Mouse (Mus musculus): ENCODE measurements at regions not wholly inside any gene's neighbourhood (a gene's known extent, or its start where the extent isn't known, plus 50 kb on each side); places are given as distances from the start of the nearest gene placed in this dataset.

DNA sequence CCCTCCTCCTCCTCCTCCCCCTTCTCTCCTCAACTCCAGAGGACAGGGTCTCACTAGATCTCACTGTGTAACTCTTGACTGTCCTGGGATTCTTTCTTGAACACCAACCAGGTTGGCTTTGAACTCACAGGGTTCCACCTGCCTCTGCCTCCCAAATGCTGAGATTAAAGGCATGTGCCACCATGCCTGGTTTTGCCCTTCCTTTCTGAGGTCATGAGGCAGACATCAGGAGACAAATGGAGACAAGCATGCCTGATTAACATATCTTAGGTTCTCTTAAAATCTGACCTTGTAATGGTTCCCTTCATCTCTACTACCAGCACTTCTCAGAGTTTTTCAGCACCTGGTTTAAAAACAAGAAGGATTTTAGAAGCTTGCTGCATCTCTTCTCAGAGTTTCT, 143.5 kb downstream of the Gm10260 start:
- no peak for DNase-seq (ENCODE audit: low spot score in 2 of 2)

DNA sequence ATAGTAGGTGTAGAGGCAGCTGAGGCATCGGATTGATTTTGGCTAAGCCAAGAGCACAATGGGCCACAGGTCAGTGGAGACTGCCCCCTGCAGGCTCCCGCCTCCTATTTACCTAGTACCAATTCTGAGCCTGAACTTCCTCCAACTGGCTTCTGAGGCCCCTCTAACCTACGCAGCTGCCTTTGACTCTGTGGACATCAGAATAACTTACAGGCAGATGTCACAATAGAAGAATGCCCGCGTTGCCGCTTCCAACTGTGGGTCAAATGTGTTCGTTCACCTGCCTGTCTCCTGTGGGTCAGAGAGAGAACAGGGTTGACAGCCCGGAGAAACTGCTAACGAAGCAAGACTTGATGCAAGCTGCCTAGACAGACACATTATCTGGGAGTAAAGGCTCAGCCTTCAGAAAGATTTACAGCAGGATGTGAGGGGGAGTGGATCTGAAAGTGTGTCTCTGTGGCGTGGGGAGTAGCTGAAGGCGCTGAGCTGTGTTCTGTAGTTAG, 153.2 kb downstream of the Gm10260 start:
- DNase-seq (ENCODE audit: low spot score in 2 of 2): no peak

DNA sequence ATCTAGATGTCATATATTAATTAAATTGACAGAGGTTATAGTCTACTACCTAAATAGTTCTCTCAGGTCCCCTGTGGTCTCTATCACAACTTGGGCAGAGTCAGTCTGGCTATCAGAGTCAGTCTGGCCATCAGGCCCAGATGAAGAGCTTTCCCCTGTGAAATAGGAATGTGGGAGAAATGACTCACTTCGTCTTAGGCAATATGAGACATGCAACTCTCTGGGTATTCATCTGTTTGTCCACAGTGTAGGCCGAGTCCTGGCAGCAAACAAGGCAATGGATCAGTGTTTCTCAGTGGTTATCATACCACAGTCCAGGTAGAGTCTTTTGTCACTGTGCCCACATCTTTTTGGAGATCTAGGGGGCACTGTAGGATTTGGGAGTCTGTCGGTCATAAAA, 156.0 kb downstream of the Gm10260 start:
- DNase-seq (ENCODE audit: low spot score in 2 of 2): no peak

DNA sequence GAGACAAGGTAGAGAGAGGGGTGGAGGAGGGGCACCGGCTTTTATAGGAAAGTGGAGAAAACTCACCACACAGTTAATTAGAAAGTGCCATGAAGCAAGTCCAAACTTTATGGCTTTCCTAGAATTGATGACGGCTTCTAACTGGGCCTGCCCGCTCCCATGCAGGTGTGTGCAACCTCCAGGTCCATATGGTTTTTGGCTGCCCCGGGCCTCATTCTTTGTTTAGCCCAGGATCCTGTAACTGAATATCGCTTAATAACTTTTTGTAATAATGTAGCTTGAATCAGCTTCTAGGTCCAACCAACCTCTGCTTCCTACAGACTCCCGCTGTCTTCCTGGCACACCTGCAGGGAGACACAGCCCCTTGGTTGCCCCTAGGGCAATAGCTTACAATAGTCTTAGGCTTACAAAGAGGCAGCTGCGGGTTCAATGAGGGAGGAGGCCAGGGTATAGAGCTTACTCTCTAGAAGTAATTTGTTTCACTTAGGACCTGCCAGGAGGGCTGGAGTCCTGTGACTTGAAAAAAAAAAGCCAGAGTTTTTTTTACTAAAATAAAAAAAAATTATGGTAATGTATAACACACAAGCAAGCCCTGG, 159.2 kb downstream of the Gm10260 start:
- DNase-seq (ENCODE audit: low spot score in 2 of 2): no peak

DNA sequence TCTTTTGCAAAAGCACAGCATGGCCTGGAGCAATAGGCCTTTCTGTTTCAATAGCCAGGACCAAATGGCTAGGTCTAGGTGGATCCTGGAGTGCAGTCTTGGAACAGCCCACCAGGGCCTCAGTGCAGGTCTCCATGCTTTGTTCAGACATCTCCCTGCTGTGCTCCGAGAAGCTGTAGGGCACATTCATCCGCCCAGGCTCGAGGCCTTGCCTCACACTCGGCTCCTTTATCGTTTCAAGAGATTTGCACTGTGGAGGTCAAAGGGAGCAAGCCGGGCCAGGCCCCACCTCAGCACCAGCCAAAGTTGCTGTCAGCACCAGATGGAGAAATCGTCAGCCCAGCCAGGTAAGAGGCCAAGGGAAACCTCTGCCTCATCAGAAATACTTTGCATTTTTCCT, 160.3 kb downstream of the Gm10260 start:
- no peak for DNase-seq (ENCODE audit: low spot score in 2 of 2)

DNA sequence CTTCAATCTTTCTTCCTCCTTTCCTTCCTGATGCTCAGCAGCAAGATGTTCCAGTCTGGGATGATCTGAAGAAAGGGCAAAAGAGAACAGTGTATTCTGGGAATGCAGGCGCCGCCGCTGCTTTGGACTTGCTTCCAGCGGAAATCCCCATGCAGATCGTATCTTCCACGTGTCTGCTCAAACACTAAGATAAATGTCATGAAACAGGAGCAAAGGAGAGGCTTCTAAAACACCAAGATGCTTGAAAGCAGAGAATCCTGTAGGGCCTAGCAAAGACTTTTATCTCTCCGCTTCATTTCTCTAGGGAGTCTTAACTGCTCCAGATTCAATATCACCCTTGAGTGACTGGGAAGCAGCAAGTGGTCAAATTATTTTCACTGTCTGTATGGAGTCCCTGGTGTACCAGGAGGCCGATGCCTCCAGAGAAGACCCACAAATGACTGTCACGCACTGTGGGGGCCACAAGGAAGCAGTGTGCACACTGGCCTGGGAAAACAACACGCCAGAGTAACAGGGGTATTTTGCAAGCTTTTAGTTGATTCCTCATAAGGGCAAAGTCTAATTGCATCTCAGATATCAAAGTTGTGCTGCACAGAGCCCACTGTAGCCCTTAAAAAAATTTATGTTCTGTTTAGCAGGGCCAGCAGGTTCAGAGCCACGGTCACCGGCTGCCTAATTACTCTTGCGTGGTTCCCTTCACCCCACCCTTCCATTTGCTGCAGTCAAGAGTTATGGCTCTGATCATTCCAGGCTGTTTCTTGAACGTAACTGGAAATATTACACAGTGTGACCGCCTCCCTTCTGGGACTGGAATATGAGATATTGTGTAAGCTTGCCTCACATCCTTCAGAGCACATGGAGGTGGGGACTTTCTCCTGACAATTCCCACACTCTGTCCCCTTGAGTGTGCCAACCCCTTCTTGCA, 161.7 kb downstream of the Gm10260 start:
- DNase-seq (ENCODE audit: low spot score in 2 of 2): no peak

DNA sequence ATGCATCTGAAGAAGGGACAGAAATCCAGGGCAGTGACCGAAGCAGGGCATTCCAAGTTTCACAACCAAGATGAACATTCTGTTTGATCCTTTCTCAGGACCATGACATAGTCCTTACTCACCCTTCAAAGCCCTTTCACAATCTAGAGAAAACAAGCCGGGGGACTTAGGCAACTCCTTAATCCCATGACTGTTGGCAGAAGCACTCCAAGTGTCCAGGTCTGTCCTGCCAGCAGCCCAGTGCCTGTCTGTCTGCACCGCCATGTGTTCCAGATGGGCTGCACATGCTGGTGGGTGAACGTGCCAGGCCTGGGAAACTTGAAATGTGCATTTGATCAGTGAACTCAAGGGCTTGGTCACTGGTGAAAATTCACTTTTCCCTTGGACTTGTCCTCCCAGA, 165.6 kb downstream of the Gm10260 start:
- DNase-seq (ENCODE audit: low spot score in 2 of 2): no peak

DNA sequence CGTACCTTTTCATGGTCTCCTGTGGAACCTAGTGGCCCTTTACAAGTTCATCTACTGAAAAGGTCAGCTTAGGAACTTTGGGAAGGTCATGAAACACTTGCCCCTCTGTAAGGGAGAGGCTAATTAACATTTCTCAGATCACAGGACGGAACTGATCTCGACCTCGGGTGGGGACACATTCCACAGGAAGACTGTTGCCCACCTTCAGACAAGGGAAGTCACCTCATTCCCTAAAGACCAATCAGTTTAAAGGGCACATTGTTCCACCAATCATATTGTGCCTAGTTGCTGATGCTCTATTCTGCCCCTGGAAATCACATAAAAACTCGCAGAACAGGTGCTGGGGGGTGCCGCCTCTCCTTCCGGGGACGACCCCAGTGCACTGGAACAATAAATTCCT, 170.8 kb downstream of the Gm10260 start:
- DNase-seq (ENCODE audit: low spot score in 2 of 2): no peak

DNA sequence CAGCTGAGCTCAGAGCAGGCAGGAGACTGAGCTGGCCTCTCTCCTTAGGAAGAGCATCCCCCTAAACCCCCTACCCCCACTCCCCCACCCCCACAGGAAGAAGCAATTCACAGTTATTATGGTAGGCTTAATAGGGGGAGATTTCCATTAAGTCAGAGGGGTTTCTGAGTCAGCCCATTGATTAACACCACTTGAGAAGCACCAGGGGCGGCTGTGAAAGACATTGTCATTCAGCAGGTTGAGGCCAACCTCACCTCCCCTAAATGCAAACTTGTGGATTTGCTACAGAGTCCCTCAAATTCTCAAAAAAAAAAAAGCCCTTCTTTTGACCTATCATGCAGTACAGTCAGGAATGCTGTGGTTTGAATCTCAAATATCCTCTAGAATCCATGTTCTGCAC, 172.3 kb downstream of the Gm10260 start:
- no peak for DNase-seq (ENCODE audit: low spot score in 2 of 2)

DNA sequence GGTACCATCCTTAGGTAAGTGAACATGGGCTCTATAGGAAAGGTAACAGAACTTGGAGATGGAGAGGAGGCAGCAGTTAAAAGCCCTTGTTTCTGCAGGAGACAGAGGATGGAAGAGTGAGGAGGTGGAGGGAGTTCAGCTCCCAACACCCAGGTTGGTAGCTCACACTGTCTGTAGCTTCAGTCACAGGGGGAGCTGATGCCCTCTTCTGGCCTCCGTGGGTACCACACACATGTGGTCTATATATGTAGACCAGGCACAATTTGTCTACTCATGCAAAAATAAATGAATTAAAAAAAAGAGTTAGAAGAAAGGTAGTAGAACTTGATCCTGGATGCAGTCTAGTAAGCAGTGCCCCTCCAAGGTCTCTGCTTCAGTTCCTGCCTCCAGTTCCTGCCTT, 173.3 kb downstream of the Gm10260 start:
- no peak for DNase-seq (ENCODE audit: low spot score in 2 of 2)

DNA sequence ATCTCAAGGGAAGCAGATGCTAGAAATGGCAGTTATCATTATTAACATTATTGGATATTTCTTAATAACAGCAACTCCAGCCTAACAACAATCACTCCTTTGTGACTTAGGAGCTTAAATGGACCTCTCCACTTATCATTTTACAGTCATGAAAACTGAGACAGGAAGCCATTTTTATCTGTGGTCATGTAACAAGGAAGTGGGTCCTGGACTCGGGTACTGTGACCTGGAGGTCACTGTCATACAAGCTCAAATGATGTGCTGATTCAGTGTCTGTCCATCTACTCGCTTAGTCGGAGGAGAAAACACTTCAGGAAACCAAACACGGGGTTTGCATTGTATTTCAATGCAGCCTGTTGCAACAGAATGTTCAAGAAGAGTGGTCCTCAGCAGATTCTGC, 176.4 kb downstream of the Gm10260 start:
- DNase-seq (ENCODE audit: low spot score in 2 of 2): no peak

DNA sequence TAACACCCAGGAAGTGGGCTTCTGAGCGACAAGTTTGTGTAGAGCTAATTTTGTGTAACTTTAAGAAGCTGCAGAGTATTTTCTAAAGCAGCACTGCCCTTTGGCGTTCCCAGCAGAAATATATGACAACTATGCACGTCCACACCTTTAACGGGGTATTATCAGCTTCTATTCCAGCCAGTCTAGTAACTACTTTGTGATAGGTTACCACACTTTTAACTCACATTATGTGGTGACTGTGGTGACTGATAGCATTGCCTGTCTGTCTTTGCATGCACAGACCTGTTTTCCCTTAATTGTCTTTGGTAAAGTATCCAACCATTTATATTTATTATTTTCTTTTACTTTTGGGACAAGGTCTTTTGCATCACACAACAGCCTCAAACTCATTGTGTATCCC, 179.1 kb downstream of the Gm10260 start:
- no peak for DNase-seq (ENCODE audit: low spot score in 2 of 2)

DNA sequence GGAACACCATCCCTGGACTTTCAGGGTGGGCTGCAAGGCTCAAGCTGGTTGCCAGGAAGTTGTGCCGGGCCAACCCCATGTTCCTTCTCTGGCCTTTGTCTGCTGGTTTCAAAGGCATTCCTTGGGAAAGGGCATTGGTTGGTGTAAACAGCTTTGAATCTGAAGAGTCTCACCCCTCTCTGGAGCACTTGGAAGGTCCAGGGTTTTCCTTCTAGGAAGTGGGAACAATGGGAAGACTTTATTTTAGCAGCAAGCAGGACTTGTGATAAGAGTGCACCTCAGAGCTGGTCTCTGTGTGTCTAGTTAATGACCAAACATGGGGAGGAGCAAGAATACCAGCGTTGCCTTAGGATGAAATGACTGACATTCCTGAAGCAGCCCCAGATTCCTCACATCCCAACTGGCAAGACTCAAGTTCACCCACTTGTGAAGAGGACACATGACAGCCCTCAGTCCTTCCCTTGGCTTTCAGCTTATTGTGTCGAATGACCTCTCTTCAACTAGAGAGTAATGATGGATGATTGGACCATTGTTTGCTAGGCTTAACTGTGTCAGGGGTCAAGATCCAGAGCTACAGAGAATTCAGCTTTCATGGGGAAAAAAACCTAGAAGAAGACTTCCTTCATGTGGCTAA, 180.1 kb downstream of the Gm10260 start:
- no peak for DNase-seq (ENCODE audit: low spot score in 2 of 2)

DNA sequence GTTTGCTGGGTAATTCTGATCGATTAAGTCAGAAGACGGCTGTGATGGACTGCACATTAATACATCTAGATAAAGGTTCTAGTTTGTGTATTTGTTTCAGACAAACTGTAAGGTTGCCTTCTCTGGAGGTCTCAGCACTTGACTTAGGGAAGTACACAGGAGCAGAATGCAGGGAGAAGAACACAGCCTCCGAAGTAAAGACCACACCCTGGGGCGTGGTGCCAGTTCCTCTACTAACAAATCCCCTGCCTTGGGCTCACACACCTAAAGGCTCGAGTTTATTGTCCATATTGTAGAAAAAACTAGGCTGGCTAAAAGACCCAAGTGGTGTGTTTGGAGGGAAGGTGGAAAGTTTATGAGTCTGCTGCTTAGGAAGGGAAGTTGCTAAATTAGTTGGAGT, 181.8 kb downstream of the Gm10260 start:
- DNase-seq (ENCODE audit: low spot score in 2 of 2): no peak

DNA sequence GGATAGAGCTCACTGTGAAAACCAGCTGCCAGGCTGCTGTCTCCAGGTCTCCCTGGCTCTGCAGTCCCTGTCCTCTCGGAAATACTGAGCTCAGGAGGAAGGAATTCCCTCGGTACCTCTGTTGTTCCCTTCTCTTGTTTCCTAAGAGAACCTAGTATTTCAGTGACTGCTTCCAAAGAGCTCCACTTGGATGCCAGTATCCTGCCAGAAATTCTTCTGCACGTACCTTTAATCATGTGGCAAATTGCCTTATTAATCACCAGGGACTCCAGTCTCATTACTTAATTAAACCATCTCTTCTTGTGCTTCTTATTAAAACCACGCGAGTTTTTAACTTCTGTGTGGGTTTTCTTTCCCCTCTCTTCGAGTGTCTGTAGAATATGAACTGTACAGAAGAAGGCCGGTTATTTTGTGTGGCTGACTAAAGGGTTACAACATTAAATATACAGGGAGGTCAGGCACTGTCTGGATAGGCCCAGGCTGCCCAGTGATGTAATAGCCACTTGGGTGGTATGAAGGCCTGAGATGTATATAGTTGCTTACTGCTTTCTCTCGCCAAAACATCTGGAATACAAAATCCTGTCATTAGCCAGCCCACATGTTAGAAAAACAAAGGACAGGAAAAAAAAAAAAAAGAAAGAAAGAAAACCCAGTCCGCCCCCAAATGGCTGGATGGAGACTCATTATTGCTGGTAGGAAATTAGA, 183.2 kb downstream of the Gm10260 start:
- no peak for DNase-seq (ENCODE audit: low spot score in 2 of 2)

DNA sequence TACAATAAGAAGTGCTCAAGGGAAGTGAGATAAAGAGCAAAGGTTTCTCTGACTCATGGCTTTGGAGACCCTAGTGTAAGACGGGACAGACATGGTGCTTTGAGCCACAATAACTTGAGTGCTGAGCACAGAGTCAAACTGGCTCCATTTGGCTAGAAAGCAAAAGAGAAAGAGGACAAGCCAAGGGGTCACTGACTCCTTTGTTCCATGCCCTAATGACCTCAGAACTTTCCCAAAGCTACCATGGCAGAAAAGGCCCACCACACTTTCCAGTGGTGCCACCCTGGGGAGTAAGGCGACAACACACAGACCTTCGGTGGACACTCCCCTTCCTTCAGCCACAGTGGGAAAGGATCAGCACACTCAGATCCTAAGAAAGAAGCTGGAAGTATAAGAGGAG, 186.8 kb downstream of the Gm10260 start:
- DNase-seq (ENCODE audit: low spot score in 2 of 2): no peak

DNA sequence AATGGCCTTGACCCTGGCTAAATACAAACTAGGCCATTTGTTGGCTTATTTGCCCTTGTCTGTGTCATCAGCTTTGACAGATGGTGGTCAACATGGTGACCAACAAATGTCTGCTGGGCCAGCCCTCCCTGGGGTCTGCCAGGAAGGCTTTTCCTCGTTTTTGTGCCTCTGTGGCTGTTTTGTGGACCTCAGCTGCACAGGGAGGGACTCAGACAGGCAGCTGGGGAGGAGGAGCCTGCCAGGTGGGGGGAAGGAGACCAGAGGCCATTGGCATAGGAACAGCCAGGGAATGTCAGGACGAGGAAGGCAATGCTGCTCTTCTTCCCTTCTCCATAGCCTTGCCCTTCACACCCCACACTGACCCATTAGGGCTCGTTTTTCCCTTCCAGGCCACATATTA, 188.1 kb downstream of the Gm10260 start:
- DNase-seq (ENCODE audit: low spot score in 2 of 2): no peak

DNA sequence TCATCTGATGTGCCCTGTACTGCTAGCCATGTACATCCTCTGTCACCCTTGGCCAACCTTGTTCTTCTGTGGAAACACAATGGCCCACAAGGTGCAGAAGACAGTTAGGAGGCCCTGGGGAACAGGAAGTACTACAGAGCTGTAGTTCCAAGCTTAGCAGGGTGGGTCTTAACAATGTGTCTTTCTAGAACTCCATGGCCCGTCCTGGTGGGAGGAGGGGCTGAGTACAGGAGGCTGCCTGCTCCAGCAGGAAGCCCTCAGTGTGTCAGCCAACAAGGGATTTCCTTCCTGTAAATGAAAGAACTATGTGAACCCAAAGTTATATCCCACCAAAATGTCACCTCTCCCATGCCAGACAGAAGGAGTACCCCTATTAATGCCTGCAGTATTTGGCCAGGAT, 190.4 kb downstream of the Gm10260 start:
- no peak for DNase-seq (ENCODE audit: low spot score in 2 of 2)

DNA sequence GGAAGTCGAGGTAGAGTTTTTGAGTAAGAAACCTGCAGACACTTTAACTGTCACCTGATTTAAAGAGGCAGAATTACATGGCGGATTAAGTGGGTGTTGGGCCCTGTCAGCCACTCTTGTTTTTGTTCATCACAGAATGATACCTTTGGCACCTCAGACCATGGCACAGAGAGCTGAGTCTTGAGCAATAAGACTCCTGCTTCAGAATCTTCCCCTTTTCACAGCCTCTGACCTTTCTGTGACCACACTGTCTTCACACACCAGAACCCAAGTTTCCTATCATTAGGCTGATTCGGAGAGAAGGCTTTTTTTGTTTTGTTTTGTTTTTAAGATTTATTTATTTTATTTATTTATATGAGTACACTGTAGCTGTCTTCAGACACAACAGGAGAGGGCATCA, 192.8 kb downstream of the Gm10260 start:
- DNase-seq (ENCODE audit: low spot score in 2 of 2): no peak

DNA sequence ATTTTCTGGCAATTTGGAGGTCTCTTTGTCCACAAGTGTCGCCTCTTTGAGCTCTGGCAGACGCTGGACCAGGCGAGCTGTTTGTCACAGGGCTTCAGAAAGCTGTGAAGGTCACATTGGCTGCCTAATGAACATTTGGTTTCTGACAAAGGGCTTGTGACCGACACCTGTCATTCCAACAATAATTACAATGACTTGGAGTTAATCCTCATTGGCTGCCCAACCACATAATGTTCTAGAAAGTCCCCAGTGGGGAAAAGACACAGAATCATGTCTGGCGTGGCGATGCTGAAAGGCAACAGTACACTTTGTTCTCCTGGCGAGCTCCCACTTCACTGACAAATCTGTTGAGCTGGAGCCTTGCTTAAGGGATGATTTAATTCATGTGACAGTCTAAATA, 194.4 kb downstream of the Gm10260 start:
- DNase-seq (ENCODE audit: low spot score in 2 of 2): no peak

DNA sequence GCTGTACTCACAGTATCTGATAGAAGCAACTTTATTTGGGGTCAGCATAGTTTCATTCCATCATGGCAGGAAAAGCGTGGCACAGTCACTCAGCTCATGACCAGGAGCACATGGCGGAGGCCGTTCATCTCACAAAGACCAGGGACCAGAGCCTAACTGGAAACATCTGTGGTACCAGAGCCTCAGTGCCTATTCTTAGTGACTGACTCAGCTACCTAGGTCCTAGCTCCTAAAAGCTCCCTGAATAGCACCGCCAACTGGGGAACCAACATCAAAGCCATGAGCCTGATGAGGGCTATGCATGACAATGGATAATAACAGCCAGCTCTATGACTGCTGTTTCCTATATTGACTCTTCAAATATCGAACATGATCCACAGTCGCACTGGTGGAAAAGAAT, 198.2 kb downstream of the Gm10260 start:
- no peak for DNase-seq (ENCODE audit: low spot score in 2 of 2)

DNA sequence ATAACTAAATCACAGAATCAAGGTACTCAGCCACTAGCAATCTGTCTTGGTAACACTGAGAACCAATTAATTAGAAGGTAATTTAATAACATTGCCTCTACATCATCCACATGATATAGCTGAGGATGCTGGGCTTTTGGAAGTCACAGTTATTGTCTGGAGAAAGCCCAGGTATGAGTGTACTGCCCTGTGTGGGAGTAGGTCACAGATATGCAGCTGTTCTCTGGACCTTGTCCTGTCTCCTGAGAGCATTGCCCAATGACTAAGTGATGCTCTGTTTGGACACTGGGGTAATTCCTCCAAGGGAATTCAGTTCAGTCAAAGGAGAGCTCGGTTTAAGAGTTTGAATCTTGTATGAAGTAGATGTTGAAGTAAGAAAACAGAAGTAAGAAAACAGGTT, 199.6 kb downstream of the Gm10260 start:
- no peak for DNase-seq (ENCODE audit: low spot score in 2 of 2)
